ENCODE assay signal across 8 mouse cellular contexts in the genomic region with DNA sequence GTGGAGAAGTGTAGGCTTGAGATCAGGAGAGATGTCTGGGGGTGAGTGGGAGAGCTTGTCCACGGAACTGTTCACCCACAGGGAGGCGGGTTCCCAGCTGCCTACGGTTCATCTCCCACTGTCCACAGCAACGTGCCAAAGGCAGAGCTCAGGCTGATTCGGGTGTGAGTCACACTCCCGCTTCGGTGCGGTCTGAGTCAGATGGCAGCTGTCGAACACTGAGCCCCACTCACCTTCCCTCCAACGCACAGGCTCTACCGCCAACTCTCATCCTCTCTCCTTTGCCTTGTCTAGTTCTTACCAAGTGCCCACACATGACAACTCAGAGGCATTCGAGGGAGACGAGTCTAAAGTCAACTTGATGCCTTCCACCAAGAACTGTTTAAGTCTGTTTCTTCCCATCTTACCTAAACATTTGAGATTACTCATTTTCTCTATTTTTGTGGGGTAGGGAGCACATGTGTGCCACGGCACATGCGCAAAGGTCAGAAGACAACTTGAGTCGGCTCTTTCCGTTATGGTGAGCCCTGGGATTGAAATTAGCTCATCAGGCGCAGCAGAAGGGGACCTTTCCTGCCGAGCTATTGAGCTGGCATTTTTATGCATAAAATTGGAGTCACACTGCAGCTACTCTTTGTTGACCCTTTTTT.
A peak's percentile ranks its signal among the peaks of the same experiment; 100 is the strongest.
DNase-seq lines count a peak whose midpoint lies in the region; ATAC-seq and TF ChIP-seq lines count a peak whose summit lies in the region.

No protein-coding gene starts in this region.

- H3K36me3 ChIP-seq in kidney, postnatal 0 days (ENCODE audit: insufficient read depth, low read length): no peaks in the 10 kb centered on the region
- no peaks in the 10 kb centered on the region for H3K36me3 ChIP-seq in kidney, adult 2 months (ENCODE audit: control insufficient read depth, insufficient read depth, low read length)
- 0 out of 2 replicates have a peak, but pooled peaks cover 3% of the 10 kb centered on the region for H3K36me3 ChIP-seq in forebrain, embryonic 14.5 days (ENCODE audit: control insufficient read depth, insufficient read depth, low read length)

- WGBS in kidney, postnatal 0 days: 61% methylated on average over 19 of the region's 19 CpGs
- WGBS in kidney, adult 2 months: 55% methylated on average over 19 of the region's 19 CpGs
- WGBS in forebrain, embryonic 14.5 days: 85% methylated on average over 19 of the region's 19 CpGs

- TF ChIP-seq CTCF in kidney, postnatal 0 days (IDR thresholded peaks at IDR 0.05; ENCODE audit: low read depth): no peak
- TF ChIP-seq CTCF in kidney, adult 2 months (conservative IDR thresholded peaks at IDR 0.05; ENCODE audit: insufficient read depth, insufficient read length, low read depth, low read length): no peak

- peaks cover 9% of the 10 kb centered on the region; the same call in 1 of the 2 replicates for H3K4me1 ChIP-seq in kidney, postnatal 0 days (replicated peaks; ENCODE audit: insufficient read depth, low read length)
- H3K4me1 ChIP-seq in kidney, adult 2 months (ENCODE audit: control insufficient read depth, insufficient read depth, low read length): peaks cover 15% of the 10 kb centered on the region
- peaks cover 4% of the 10 kb centered on the region; the same call in 1 of the 2 replicates for H3K4me1 ChIP-seq in forebrain, embryonic 14.5 days (ENCODE audit: control insufficient read depth, insufficient read depth, low read length)

- H3K9ac ChIP-seq in kidney, postnatal 0 days (ENCODE audit: low read depth, low read length): no peak overlapping the region
- H3K9ac ChIP-seq in forebrain, embryonic 14.5 days (ENCODE audit: low read length): no peak overlapping the region

- TF ChIP-seq POLR2A in kidney, adult 2 months (IDR thresholded peaks at IDR 0.05; ENCODE audit: low read depth, low read length): no peak

- no peaks in the 10 kb centered on the region for H3K27me3 ChIP-seq in kidney, postnatal 0 days (ENCODE audit: insufficient read depth, low read length)
- no peaks in the 10 kb centered on the region for H3K27me3 ChIP-seq in kidney, adult 2 months (replicated peaks; ENCODE audit: control insufficient read depth, insufficient read depth, low read length)
- H3K27me3 ChIP-seq in forebrain, embryonic 14.5 days (replicated peaks; ENCODE audit: control insufficient read depth, insufficient read depth, low read length): no peaks in the 10 kb centered on the region

- H3K4me3 ChIP-seq in kidney, postnatal 0 days (replicated peaks; ENCODE audit: low read depth, low read length): no peak overlapping the region
- no peak overlapping the region for H3K4me3 ChIP-seq in kidney, adult 2 months (ENCODE audit: insufficient read depth, low read depth, low read length)
- H3K4me3 ChIP-seq in forebrain, embryonic 14.5 days (ENCODE audit: low read depth, low read length): no peak overlapping the region

- no peak for DNase-seq in kidney, postnatal 0 days (ENCODE audit: low spot score)
- no peak for DNase-seq in kidney, adult 2 months
- DNase-seq in cerebellum, adult 11 months: peak; percentile 56
- DNase-seq in gastrocnemius, postnatal 10 days: peak; percentile 35
- DNase-seq in right cerebral cortex, postnatal 10 days (ENCODE audit: low spot score in 2 of 2): peak; percentile 66 to 77
- DNase-seq in kidney, adult 8-10 months: no peak
- no peak for DNase-seq in forebrain, embryonic 14.5 days (ENCODE audit: low spot score)
- DNase-seq in spleen, adult 18-20 months: no peak

- H3K27ac ChIP-seq in kidney, postnatal 0 days: no peak overlapping the region
- no peak overlapping the region for H3K27ac ChIP-seq in kidney, adult 2 months (ENCODE audit: insufficient read depth, low read depth, low read length)
- H3K27ac ChIP-seq in forebrain, embryonic 14.5 days (ENCODE audit: low read depth, low read length): no peak overlapping the region

- ATAC-seq in kidney, postnatal 0 days (replicated peaks; ENCODE audit: low FRiP score, low read depth): 0 out of 2 replicates have a peak, but pooled peaks have one; percentile 33
- ATAC-seq in forebrain, embryonic 14.5 days: no peak

- no peaks in the 10 kb centered on the region for H3K9me3 ChIP-seq in kidney, postnatal 0 days (replicated peaks; ENCODE audit: low read length)
- no peaks in the 10 kb centered on the region for H3K9me3 ChIP-seq in forebrain, embryonic 14.5 days (replicated peaks; ENCODE audit: control insufficient read depth, low read length)

- no peak overlapping the region for H3K4me2 ChIP-seq in kidney, postnatal 0 days (ENCODE audit: low read length)
- H3K4me2 ChIP-seq in forebrain, embryonic 14.5 days (ENCODE audit: low read length): no peak overlapping the region

Comparison
In these comparisons a context has a peak if more than half of its experiments do, and no peak if none do; other contexts are left out.
1. DNase-seq: peak in cerebellum, adult 11 months (single experiment), gastrocnemius, postnatal 10 days (single experiment) and right cerebral cortex, postnatal 10 days (2 of 2); none in kidney, postnatal 0 days (single experiment), kidney, adult 2 months (single experiment), kidney, adult 8-10 months (0 of 2), forebrain, embryonic 14.5 days (single experiment) and spleen, adult 18-20 months (0 of 2).